Mouse (Mus musculus): ENCODE results near the gene Secisbp2. TPM values are rescaled to one million over a fixed set of nuclear protein-coding genes. Genes with fewer than 3 reads are reported as not detected.
A peak's percentile ranks its signal among the peaks of the same experiment; 100 is the strongest.
"Not testable (repeated sequence)": the region's sequence is repeated elsewhere in the genome, so short reads cannot be mapped to it uniquely, and the experiment has no call there.

Gene Secisbp2
- 10 to 100 TPM; 19.0 to 21.7 TPM for total RNA-seq (2021)
- long read RNA-seq, experiment 1, transcript Secisbp2-201 (17 exons, 3,328 nt), result major isoform, 17 of 33 reads
- long read RNA-seq, experiment 1, partial matches to known transcripts, result 4 of 33 reads
- long read RNA-seq, experiment 1, other reads (novel, unspliced or antisense), result 12 of 33 reads
- long read RNA-seq, experiment 2, transcript Secisbp2-201 (17 exons, 3,328 nt), result major isoform, 7 of 26 reads
- long read RNA-seq, experiment 2, partial matches to known transcripts, result 13 of 26 reads
- long read RNA-seq, experiment 2, other reads (novel, unspliced or antisense), result 3 of 26 reads

DNA sequence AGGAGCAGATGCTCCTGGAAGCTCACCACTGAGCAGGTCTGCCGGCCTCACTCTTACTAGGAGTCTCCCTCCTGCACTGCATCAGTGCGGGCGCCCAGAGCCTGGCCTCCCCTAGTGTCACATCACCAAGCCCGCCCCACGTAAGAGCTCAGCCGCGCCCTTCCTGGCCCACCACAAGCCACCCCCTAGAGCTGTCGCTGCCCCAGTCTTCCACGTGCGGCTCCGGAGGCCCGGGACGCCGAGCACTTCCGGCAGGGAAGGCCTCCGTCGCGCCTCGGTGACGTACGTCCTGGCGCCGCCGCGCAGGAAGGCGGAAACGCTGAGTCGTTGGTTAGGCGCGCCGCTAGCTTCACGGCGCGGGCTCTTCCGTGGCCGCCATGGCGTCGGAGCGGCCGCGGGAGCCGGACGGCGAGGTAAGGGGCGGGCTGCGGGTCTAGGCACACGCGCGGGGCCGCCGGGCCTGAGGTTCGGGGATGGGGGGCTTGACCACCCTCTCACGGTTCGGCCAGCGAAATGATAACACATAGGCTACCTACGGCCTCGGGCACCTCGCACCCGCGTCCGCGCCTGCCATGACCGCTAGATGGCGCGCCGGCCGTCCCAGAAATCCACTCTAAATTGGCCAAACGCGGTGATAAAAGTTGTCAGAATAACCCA lies at the start of gene Secisbp2:
Secisbp2 (plus strand) TSS at position 290 of the 657 bp plus-strand sequence.
- peak; percentile 95 to 96 for DNase-seq (ENCODE audit: low spot score in 2 of 2)

DNA sequence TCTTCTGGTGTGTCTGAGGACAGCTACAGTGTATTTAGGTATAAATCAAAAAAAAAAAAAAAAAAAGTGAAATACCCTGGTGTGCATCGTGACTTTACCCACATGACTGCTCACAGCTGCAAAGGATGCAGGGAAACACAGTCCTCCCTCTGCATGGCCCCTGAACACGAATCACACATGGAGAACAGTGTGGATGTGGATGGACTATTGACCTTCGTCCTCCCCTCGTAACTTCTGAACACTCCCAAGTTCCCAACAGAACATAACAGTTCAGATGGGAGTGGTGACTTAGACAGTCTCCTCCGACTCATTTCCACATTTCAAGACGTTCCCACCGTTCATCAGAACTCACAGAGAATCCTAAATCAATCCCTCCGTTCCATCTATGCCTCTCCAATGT lies 48.7 kb upstream of the Secisbp2 start:
- DNase-seq (ENCODE audit: low spot score in 2 of 2), result no peak

DNA sequence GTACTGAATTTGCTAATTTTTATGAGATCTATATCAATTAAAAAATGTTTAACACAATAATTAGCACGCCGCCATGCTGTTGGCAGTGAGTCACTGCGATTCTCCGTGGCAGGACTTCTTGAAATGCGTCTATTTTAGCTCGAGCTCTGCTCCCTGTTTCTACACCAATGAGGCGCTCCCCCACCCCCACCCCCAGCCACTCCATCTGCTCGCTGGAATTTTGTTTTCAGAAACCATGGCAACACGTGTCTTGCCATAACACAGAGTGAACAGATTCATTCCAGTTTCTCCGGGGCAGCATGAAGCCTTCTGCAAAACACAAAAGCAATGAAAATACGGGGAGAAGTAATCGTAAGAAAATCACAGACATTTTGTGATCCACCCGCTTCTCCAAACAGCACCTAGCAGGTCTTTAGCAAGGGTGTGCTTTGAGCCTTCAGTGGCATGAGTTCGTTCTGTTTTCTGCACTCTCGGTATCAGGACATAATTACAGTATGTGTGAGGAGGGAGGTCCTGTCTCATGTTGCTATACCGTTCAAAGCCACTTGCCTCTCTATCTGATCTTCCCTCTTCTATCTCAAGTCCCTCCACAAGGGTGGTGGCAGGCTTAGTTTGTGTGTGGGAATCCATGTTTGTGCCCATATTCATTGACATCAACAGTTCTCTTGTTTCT lies 48.1 kb upstream of the Secisbp2 start:
- DNase-seq (ENCODE audit: low spot score in 2 of 2), result no peak

DNA sequence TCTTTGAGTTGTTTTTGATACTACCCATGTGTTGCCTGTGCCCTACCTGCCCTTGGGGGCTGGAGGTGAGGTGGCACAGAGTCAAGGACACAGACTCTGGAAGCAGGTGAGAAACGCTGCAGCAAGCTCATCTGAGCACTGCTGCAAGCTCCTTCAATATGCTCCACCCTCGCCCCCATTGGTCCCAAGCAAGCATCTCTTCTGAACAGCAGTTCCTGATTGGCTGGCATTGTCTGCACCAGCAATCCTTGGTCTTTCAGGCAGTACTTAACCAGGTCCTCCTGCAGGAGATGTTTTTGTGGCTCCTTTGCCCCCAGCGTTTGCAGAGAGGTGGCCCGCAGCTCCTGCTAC lies 47.6 kb upstream of the Secisbp2 start:
- DNase-seq (ENCODE audit: low spot score in 2 of 2), result no peak

DNA sequence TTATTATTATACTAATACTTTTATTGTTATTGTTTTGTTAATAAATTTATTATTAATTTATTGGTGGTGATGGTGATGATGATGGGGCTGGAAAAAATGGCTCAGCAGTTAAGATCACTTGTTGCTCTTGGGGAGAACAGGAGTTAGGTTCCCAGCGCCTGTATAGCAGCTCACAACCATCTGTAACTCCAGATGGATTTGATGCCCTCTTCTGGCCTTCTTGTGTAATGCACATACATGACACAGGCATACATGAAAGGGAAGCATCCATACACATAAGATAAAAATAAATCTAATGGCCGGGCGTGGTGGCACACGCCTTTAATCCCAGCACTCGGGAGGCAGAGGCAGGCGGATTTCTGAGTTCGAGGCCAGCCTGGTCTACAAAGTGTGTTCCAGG lies 42.3 kb upstream of the Secisbp2 start:
- no peak for DNase-seq (ENCODE audit: low spot score in 2 of 2)

DNA sequence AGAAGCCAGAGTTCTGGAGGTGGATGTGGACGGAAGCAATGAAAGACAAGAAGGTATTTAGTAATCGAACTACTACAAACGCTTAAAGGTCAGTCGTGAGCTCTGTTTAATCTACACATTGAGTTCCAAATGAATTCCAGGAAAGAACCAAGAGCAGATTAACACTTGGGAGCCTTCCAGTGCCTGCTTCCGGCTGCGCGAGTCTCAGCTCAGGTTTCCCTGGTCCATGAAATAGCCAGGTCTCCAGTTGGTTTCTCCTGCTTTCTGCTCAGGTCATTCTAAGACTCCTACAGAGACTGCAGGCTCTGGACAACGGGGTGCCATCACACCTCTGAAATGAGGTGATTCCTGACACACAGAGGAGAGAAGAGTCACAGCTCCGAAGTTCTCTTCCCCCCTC lies 40.4 kb upstream of the Secisbp2 start:
- no peak for DNase-seq (ENCODE audit: low spot score in 2 of 2)

DNA sequence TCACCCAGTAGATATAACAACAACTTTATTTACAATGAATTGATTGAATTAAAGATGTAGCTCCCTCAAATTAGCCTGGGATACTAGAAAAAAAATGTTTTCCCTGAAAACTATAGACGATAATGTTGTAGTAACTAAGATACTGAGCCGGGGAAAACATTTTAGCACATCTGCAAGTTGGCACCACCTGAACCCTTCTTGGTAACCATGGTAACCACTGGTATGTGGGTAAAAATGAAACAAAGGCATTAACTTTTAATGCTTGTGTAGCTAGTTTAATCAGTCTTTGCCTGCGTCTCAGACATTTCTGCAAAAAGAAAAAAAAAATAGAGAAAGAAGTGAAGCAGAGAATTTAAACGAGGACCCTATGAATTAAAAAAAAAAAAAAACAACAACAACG lies 40.0 kb upstream of the Secisbp2 start:
- no peak for DNase-seq (ENCODE audit: low spot score in 2 of 2)

DNA sequence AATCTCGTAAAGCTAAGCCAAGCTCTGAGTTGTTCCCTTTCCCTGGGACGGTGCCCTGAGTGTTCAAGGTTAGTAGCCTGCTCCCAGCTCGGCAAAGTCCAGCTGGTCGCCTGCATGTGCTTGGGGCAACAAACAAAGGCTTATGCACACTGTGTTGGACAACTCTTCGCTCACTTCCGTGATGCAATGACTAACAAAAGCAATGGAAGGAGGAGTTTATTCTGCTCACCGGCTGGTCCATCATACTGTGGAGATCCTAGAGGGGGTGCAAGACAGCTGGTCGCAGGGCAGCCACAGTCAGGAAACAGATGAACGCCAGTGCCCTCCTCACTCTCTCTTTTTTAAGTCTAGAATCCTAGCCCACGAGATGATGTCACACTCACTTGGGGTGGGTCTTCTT lies 35.7 kb upstream of the Secisbp2 start:
- DNase-seq (ENCODE audit: low spot score in 2 of 2), result no peak

DNA sequence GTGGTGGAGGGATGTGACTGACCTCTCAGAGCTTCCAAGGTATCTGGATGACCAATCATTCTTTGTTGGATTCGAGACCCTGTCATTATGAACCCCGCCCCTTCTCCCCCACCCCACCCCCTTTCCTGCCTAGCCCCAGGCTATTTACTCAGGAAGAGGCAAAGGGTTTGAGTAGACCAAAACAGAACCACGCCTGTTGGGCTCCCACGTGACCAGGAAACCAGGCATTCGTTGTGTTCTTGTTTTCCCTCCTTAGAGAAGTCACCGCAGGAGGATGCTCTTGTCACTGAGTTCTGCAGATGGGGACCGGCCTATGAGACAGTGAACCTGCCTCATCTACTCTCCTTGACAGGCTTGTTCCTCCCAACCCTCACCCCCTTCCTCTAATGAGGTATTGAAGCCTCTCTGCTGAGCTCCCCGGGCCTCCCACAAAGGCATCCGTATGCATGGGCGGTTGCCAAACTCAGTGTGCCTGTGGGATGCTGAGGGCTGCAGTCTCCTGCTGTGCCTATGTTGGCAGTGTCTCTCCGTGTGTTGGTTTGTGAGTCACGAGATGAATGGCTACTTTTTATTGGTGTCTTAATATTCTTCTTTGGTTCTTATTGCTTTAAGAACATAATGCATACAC lies 35.0 kb upstream of the Secisbp2 start:
- no peak for DNase-seq (ENCODE audit: low spot score in 2 of 2)

DNA sequence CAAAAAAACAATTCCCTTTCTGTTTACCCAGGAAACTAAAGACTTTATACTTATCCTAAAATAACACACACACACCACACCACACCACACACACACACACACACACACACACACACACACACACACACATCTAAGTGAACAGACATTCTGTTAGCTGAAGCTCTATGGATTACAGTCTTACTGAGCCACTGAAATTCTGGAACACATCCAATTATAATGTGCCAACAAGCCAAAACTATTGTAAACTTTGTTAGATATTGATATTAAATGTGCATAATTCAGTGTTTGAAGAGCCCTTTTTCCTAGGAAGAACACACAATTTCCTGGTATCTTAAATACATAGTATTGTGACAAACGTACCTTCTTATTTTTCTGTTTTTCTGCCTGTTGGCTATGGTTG lies 34.2 kb upstream of the Secisbp2 start:
- DNase-seq (ENCODE audit: low spot score in 2 of 2), result no peak

DNA sequence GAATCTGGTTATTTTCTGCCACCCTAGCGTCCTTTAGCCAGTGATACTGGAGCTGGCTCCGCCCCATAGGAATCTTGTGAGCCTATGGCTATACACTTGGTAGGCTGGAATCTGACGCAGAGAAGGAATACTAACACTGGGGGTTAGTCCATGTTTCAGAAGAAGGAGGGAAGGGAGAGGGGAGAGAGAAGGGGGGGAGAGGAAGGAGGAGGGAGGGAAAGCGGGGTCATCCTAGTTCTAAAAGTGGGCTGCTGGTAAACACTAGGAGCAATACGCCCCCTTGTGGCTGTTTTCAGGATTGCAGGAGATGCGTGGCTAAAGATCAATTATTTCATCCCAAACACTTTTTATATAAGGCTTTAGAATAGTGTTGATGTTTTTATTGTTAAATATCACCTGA lies 33.6 kb upstream of the Secisbp2 start:
- peak; percentile 55 to 57 for DNase-seq (ENCODE audit: low spot score in 2 of 2)

DNA sequence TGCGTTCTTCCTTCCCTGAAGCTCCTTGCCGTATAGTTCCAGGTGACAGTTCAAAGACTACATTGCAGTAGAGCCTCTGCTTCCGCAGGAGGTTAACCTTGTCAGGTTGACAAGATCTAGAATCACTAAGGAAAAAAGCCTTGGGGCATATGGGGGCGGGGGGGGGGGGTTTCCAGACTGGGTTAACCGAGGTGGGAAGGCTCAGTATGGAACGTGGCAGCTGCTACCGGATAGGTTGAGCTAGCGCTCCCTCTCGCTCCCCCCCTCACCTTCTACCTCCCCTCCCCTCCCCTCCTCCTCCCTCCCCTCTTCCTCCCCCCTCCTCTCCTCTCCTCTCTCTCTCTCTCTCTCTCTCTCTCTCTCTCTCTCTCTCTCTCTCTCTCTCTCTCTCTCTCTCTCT lies 32.9 kb upstream of the Secisbp2 start:
- no peak for DNase-seq (ENCODE audit: low spot score in 2 of 2)

DNA sequence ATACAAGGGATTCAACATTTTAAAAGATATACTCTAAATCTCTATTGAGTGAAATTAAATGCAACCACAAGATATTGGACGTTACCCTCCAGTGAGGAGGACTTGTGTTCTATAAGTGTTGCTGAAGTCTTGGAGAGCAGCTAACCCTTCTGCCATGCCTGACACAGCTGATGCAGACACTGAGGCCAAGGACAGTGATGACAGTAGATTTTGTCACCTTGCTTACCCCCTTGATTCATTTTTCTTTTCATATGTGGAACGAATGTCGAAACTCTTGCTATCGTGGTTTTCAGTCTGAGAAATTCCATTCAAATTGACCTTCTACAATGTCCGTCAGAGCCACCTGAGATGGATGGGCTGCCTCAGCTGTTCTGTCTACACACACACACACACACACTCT lies 28.9 kb upstream of the Secisbp2 start:
- DNase-seq (ENCODE audit: low spot score in 2 of 2), result no peak

DNA sequence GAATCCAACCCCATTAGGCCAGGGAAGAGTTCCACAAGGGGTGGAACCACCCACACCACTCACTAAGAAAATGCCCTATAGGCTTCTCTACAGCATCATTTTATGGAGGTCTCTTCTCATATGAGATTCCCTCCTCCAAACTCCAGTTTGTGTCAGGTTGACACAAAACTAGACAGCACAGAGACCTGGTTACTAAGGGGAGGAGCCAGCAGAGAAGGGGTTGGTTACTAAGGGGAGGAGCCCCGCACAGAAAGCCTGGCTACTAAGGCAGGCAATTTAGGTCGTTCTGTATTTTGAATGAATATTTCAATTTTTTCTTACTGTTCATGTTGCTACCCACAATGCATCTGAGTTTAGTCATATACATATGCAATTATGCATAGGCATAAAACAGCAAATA lies 27.8 kb upstream of the Secisbp2 start:
- DNase-seq (ENCODE audit: low spot score in 2 of 2), result no peak

DNA sequence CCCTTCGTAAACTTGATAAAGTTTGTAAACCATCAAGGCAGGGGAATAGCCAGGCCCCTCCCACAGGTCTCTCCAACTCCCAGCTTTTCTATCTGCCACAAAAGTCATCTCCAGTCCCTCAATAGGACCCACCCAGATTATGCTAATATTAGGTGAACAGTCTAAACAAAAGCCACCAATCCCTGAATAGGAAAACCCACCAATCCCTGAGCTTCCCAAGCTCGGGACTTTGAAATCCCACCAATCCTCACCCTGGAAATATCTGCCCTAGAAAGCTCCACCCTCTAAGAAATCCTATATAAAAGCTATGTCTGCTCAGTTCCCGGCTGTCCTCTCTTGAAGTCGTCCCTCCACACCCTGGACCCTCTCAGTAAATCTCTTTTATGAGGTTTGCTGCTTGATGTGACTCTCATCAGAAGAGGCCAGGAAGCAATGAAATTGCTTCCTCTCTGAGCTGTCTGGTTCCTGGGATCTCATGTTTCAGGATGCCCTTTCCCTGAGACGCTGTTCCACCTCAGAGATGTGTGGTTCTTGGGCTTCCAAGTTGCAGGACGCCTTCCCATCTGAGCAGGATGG lies 23.1 kb upstream of the Secisbp2 start:
- no peak for DNase-seq (ENCODE audit: low spot score in 2 of 2)

DNA sequence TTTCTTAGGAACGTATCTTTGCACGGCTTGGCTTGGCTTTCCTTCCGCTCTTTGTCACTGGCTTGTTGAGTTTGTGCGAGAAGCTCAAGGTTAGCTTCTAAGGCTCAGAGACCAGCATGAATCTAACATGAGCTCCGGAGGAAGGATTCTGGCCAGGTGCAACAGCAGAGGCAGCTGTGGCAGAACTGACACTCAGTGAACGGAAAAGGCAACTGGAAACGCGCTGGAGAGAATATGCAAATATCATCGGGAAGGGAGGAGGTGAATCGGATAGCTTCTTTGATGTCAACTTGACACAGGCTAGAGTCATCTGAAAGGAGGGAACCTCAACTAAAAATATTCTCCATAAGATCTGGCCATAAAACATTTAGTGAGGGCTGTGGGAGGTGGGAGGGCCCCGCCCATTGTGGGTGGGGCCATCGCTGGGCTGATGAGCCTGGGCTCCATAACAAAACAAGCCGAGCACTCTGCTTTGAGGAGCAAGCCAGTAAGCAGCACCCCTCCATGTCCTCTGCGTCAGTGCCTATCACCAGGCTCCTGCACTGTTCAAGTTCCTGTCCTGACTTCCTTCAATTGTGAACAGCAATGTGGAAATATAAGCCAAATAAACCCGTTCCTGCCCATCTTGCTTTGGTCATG lies 20.0 kb upstream of the Secisbp2 start:
- DNase-seq (ENCODE audit: low spot score in 2 of 2), result no peak

DNA sequence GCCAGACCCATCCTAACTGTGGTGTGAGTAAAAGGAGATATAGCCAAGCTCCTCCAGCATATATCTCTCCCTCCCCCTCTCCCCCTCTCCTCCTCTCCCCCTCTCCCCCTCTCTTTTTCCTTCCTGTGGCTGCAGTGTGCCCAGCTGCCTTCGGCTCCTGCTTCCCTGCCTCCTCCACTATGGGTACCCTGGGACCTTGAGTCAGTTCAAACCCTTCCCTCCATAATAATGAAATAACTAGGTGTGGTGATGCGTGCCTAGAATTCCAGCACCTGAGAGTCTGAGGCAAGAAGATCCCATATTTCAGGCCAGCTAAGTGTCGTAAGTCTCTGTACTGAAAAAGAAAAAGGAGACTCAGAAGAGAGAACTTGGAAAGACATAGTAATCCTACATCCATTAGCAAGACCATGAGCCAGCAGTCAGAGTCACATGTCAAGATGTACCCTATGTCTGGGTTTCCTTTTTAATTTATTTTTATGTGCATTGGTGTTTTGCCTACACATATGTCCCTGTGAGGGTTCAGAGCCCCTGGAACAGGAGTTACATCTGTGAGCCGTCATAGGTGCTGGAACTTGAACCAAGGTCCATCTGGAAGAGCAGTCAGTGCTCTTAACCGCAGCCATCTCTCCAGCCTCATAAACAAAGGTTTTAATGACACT lies 18.8 kb upstream of the Secisbp2 start:
- no peak for DNase-seq (ENCODE audit: low spot score in 2 of 2)

DNA sequence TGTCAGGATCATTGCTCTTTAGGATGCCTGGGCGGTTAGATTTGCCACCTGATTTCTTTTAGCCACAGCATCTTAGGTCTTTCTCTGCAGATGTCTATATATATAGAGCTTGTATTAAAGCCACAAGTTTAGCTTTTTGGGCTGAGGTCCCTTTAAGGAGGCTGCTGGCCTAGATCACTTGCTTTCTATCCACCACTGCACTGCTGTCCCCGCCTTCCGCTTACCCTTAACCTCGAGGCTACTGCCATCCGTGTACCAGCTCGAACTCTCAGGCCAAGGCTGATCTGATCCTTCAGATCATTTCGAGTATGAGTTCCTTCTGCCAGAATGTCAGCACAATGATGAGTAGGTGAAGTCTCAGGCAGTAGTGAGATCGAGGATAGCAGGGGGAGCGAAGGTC lies 16.1 kb upstream of the Secisbp2 start:
- not testable (repeated sequence) for DNase-seq (ENCODE audit: low spot score in 2 of 2)

DNA sequence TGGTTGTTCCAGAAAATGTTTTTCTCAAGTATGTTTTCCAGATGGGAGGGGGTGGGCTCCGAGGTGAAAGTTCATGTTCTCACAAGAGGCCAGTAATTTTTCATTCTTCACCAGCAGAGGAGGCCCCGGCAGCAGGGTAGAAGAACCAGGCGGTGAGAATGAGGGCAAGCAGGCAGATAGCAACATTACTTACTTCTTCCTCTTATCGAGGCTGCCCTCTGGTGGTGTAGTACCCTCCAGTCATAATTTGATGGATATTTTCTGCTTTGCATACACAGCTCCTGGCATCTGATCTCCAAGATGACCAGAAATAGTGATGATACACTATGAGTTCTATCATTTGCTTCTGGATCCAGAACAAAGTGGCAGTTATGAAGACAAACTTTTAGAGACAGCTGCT lies 12.5 kb upstream of the Secisbp2 start:
- no peak for DNase-seq (ENCODE audit: low spot score in 2 of 2)

DNA sequence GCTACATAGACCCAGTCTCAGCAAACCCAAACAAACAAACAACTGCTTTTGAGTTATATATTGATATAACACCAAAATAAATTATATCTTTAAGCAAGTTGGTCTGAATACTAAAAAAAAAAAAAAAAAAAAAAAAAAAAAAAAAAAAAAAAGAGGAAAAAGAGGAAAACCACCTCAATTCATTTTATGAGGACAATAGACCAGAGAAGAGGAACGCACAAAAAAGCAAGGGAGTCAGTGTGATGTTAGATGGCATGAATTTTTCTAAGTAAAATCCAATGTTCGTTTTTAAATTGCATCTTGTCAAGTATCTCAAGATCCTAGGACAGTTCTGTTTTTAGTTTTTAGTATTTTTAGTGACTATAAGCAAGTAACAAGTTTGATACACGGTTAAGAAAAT lies 10.1 kb upstream of the Secisbp2 start:
- no peak for DNase-seq (ENCODE audit: low spot score in 2 of 2)

All from adrenal gland, adult 18-20 months (tissue).